Mouse (Mus musculus) stomach, embryonic 14.5 days (tissue): Measurements from ENCODE around the gene Mospd3. TPM values are rescaled to one million over a fixed set of nuclear protein-coding genes. Genes with fewer than 3 reads are reported as not detected.

Experiments
- ATAC-seq: fragments of 200-750 bp; cut with Nextera tagmentation; 2 replicates; pipeline ENCODE4 v1.8.0; 2017; ENCODE audit warnings: low read depth, moderate TSS enrichment; ENCODE audit not compliant: insufficient number of reproducible peaks, insufficient read depth, low FRiP score
- H3K27ac ChIP-seq: fragments of 300-500 bp; sonication (generic); 2 replicates; pipeline ENCODE4 v1.5.1; 2014; ENCODE audit warnings: mild to moderate bottlenecking, low read length, moderate library complexity, mixed read lengths
- H3K27me3 ChIP-seq: fragments of 300-500 bp; sonication (generic); 2 replicates; pipeline ENCODE4 v1.6.1; 2014; ENCODE audit warnings: low read length, control low read depth, mixed read lengths; ENCODE audit not compliant: control insufficient read depth, insufficient read depth
- H3K36me3 ChIP-seq: fragments of 300-500 bp; sonication (generic); 2 replicates; pipeline ENCODE4 v1.6.1; 2014; ENCODE audit warnings: mild to moderate bottlenecking, control low read depth, low read length, moderate library complexity, mixed read lengths; ENCODE audit not compliant: control insufficient read depth, insufficient read depth
- H3K4me1 ChIP-seq: fragments of 300-500 bp; sonication (generic); 2 replicates; pipeline ENCODE4 v1.6.1; 2014; ENCODE audit warnings: low read length, control low read depth, mixed read lengths; ENCODE audit not compliant: control insufficient read depth, insufficient read depth
- H3K4me2 ChIP-seq: fragments of 300-500 bp; sonication (generic); replicated peaks from 2 replicates; pipeline ENCODE4 v1.6.1; 2014; ENCODE audit warnings: low read depth, low read length, control low read depth
- H3K4me3 ChIP-seq: fragments of 300-500 bp; sonication (generic); 2 replicates; pipeline ENCODE4 v1.5.1; 2014; ENCODE audit warnings: low read depth, low read length, control low read depth
- H3K9ac ChIP-seq: fragments of 300-500 bp; sonication (generic); replicated peaks from 2 replicates; pipeline ENCODE4 v1.6.1; 2014; ENCODE audit warnings: low read depth, mild to moderate bottlenecking, control low read depth, low read length, moderate library complexity, mixed read lengths
- H3K9me3 ChIP-seq: fragments of 300-500 bp; sonication (generic); 2 replicates; pipeline ENCODE4 v1.6.1; 2016; ENCODE audit warnings: low read depth, low read length, control low read depth; ENCODE audit not compliant: control insufficient read depth
- WGBS: fragments of 180-500 bp; shearing (Covaris S2); extraction: QIAGEN DNeasy Blood & Tissue Kit; methylation state at CpG from one replicate; pipeline ENCODE4 v1.1.7; 2014; 5-methylcytosine and 5-hydroxymethylcytosine counted together
- polyA plus RNA-seq: library from polyadenylated mRNA; unstranded; fragments of >200 nt; fragmentation: Nextera tagmentation; extraction: Ambion mirVana; gene quantifications from 2 replicates; pipeline ENCODE4 v1.2.1, GENCODE M21; 2014

The Mospd3 gene
- polyA plus RNA-seq, 1 experiment from 2014 or later, result 34.2 TPM

DNA sequence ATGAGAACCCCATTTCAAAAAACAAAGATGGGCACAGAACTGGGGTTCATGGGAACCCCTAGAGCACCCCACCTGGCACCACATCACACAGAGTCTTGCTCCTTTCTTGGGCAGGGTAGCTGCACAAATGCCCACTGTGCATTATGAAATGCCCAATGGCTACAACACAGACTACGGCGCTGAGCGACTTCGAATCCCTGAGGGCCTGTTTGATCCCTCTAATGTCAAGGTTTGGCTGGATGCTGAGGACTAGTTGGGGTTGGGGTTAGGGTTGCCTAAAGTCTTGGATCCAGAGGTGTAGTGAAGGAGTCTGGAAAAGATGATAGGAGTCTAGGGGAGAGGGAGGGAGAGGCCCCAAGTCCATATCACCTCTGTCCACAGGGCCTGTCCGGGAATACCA, 34.4 kb downstream of the Mospd3 start:
- Histone ChIP-seq H3K36me3 (no peaks in the 10 kb centered on the region), H3K4me2 (no peak overlapping the region), H3K4me1 (no peaks in the 10 kb centered on the region), H3K4me3 (no peak overlapping the region), H3K9me3 (no peaks in the 10 kb centered on the region), H3K27ac (no peak overlapping the region), H3K9ac (no peak overlapping the region), H3K27me3 (no peaks in the 10 kb centered on the region)
- ATAC-seq, result no peak
- 90% methylated on average over 5 of the region's 5 CpGs for WGBS

DNA sequence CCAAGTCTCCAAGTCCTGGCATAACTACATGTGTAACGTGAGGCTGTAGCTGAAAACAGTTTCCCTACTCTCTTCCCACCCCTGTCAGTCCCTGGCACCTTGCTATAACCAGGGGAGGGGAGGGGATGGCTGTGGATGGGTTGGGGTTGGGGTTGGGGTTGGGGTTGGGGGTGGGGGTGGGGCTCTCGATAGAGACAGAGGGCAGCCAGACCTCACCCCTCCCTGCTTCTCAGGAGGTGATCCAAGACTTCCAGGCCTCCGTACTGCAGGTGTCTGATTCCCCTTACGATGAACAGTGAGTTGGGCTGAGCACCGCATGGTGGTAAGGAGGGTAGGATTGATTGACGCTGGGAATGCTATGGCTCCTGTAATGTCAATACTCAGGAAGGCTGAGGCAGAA, 35.1 kb downstream of the Mospd3 start:
- H3K4me2 ChIP-seq, result no peak overlapping the region
- H3K9ac ChIP-seq, result no peak overlapping the region
- H3K9me3 ChIP-seq, result no peaks in the 10 kb centered on the region
- ATAC-seq, result no peak
- WGBS, result 66% methylated on average over 6 of the region's 6 CpGs
- H3K4me1 ChIP-seq, result no peaks in the 10 kb centered on the region
- H3K27ac ChIP-seq, result no peak overlapping the region
- no peak overlapping the region for H3K4me3 ChIP-seq
- H3K36me3 ChIP-seq, result no peaks in the 10 kb centered on the region
- no peaks in the 10 kb centered on the region for H3K27me3 ChIP-seq

DNA sequence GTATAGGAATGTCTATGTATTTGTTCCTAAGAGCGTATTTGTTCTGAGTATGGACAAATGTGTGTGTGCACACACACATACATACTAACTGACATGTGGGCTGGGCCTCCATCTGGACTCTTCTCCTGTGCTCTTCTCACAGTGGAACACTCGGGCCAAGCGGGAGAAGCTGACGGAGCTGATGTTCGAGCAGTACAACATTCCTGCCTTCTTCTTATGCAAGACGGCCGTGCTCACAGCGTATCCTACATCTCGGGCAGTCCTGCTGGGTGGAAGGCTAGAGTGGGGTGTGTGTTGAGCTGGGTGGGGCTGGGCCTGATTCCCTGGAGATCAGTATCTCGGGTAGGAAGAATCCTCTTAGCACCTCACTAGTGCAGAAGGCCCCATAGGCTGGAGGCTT, 37.9 kb downstream of the Mospd3 start:
- Histone ChIP-seq H3K9ac (no peak overlapping the region), H3K4me1 (no peaks in the 10 kb centered on the region), H3K4me2 (no peak overlapping the region), H3K27ac (no peak overlapping the region), H3K9me3 (no peaks in the 10 kb centered on the region), H3K27me3 (no peaks in the 10 kb centered on the region), H3K36me3 (no peaks in the 10 kb centered on the region), H3K4me3 (no peak overlapping the region)
- ATAC-seq, result no peak
- WGBS, result 63% methylated on average over 10 of the region's 10 CpGs

DNA sequence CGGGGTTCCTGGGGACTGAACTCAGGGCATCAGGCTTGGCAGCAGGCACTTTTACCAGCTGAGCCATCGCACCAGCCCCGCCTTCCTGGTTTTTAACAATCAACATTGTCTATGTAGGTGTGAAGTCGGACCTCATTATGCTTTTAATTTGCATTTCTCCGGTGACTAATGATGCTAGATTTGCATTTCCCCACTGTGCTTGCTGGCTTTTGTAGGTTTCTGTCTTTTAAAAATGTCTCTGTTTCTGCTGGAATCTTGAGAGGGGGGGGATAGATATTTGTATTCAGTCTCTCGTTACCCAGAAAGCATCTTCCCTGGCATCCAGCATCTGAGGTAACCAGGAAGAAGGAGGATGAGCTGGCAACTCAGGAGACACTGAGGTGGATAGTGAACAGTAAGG, 39.3 kb downstream of the Mospd3 start:
- H3K4me3 ChIP-seq, result no peak overlapping the region
- WGBS, result 61% methylated on average over 6 of the region's 6 CpGs
- no peaks in the 10 kb centered on the region for H3K9me3 ChIP-seq
- no peaks in the 10 kb centered on the region for H3K27me3 ChIP-seq
- no peak overlapping the region for H3K4me2 ChIP-seq
- ATAC-seq, result no peak
- no peaks in the 10 kb centered on the region for H3K36me3 ChIP-seq
- H3K27ac ChIP-seq, result no peak overlapping the region
- no peak overlapping the region for H3K9ac ChIP-seq
- H3K4me1 ChIP-seq, result no peaks in the 10 kb centered on the region

DNA sequence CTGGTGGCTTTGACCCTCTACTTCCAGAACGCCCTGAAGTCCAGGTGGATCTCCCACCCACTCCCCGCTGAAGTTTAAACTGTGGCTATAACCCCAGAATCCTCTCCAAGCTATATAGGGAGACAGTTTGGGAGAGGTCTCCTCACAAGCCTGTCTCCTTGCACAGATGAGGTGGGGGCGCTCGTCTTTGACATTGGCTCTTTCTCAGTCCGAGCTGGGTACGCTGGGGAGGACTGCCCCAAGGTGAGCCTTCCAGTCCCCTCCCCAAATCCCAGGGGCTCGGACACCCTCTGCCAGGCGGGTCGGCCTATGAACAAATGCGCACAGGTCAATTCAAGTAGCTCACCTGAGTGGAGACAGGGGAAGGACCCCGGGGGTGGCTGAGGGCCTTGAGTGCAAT, 47.0 kb downstream of the Mospd3 start:
- 41% methylated on average over 11 of the region's 11 CpGs for WGBS
- Histone ChIP-seq H3K27me3 (no peaks in the 10 kb centered on the region), H3K9me3 (no peaks in the 10 kb centered on the region), H3K4me2 (no peak overlapping the region), H3K9ac (no peak overlapping the region), H3K27ac (no peak overlapping the region), H3K4me3 (0 out of 2 replicates have a peak overlapping the region, but pooled peaks have one; percentile 15), H3K36me3 (no peaks in the 10 kb centered on the region), H3K4me1 (no peaks in the 10 kb centered on the region)
- no peak for ATAC-seq

DNA sequence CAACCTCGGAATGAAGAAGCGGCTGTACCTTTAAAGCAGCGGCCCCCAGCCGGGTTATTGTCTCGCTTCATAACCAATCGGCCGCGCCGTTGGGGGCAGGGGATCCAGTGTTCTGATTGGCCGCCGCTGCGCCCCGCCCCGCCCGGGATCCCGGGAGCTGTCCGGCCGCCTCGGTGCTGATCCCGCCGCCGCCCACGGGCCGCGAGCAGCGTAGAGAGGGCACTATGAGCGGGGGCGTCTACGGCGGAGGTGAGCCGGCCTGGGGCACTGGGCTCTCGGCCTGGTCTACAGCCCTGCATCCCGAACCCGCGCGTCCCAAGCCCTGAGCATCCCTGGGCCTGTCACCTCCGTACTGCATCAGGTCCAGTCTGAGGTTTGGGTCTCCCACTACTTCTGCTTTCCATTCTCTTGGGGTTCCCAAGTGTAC, 47.4 kb downstream of the Mospd3 start, which contains the start of gene Actl6b:
Gene Actl6b, plus strand, starts transcription at position 107 of the 427 bp plus-strand sequence.
- Histone ChIP-seq H3K4me2 (peak within 1 kb of the TSS; percentile 31), H3K4me1 (no peaks in the 10 kb centered on the region), H3K9ac (no peak within 1 kb of the TSS), H3K4me3 (0 out of 2 replicates have a peak within 1 kb of the TSS, but pooled peaks have one; percentile 15), H3K9me3 (no peaks in the 10 kb centered on the region), H3K27me3 (no peaks in the 10 kb centered on the region), H3K36me3 (no peaks in the 10 kb centered on the region), H3K27ac (no peak within 1 kb of the TSS)
- ATAC-seq, result peak; percentile 75
- 1% methylated on average over 37 of the region's 37 CpGs for WGBS

DNA sequence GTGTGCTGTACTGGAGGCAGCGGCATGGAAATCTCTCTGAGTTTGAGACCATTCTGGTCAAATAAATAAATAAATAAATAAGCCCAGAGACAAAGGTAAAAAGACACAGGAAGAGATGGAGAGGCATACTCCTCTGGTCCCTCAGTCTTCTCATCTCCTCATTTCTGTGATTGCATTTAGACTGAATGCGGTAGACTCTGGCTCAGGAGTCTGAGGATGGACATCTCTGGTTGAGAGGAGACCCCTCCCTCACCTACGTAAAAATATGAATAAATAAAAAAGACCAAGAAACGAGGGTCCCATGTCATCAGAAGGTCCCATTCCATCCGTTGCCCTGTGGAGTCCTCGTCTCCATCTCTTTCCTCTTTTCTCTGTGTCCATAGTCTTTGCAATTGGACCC, 47.9 kb downstream of the Mospd3 start:
- no peaks in the 10 kb centered on the region for H3K36me3 ChIP-seq

DNA sequence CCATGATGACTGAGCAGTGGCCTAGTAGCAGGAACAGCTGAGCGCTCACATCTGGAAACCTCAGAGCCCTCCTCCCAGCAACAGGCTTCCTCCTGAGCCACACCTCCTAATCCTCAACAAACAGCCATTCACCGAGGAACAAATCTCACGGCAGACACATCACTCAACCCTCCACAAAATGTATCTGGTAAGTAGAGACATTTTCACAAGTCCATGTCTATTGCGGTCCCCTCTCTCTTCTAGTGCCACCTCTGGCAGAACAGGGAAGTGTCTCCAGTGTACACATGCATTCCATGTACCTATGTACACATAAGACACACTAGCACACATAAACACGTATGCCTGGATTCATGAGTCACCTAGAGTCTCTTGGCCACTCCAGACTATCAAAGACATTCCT, 49.7 kb downstream of the Mospd3 start:
- ATAC-seq, result no peak

More for the DNA sequence above, 47.9 kb downstream of the Mospd3 start:
- no peak overlapping the region for H3K9ac ChIP-seq
- no peak overlapping the region for H3K27ac ChIP-seq
- no peaks in the 10 kb centered on the region for H3K27me3 ChIP-seq
- no peaks in the 10 kb centered on the region for H3K9me3 ChIP-seq
- no peaks in the 10 kb centered on the region for H3K4me1 ChIP-seq
- 0 out of 2 replicates have a peak overlapping the region, but pooled peaks have one; percentile 15 for H3K4me3 ChIP-seq
- H3K4me2 ChIP-seq, result peak overlapping the region; percentile 31
- WGBS, result 24% methylated on average over 6 of the region's 6 CpGs
- ATAC-seq, result peak; percentile 10; the same call in 1 of the 2 replicates

DNA sequence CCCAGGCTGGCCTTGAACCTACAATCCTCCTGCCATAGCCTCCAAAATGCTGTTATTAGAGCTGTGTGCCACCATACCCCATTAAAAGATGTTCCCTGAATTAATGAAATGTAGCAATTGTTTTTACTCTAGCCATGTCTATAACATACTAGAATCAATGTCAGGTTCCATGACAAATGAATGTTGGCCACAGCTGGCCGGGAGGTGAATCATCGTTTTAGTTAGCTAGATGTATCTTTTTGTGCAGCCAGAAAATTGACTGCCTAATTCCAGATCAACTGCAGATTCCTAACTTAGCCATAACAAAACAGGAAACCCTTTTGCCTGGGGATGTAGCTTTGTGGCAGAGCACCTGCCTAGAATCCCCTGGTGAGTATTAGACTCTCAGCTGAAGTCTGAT, 51.0 kb downstream of the Mospd3 start:
- H3K27me3 ChIP-seq, result no peaks in the 10 kb centered on the region
- no peak for ATAC-seq
- 65% methylated on average over 2 of the region's 2 CpGs for whole genome bisulfite sequencing
- H3K9me3 ChIP-seq, result no peaks in the 10 kb centered on the region
- H3K27ac ChIP-seq, result no peak overlapping the region
- no peaks in the 10 kb centered on the region for H3K36me3 ChIP-seq
- no peak overlapping the region for H3K4me3 ChIP-seq
- no peaks in the 10 kb centered on the region for H3K4me1 ChIP-seq
- no peak overlapping the region for H3K9ac ChIP-seq
- no peak overlapping the region for H3K4me2 ChIP-seq

More for the DNA sequence above, 49.7 kb downstream of the Mospd3 start:
- no peaks in the 10 kb centered on the region for H3K9me3 ChIP-seq
- H3K4me2 ChIP-seq, result no peak overlapping the region
- H3K27ac ChIP-seq, result no peak overlapping the region
- no peaks in the 10 kb centered on the region for H3K36me3 ChIP-seq
- H3K4me1 ChIP-seq, result no peaks in the 10 kb centered on the region
- H3K4me3 ChIP-seq, result no peak overlapping the region
- WGBS, result 69% methylated on average over 5 of the region's 5 CpGs
- no peaks in the 10 kb centered on the region for H3K27me3 ChIP-seq
- H3K9ac ChIP-seq, result no peak overlapping the region
